Mouse (Mus musculus) heart, postnatal 0 days (tissue): ENCODE measurements around the gene Ano2.

Source experiments
- CTCF ChIP-seq: IDR thresholded peaks from 2 replicates; pipeline ENCODE4 v1.5.1; 2016; ENCODE audit warnings: antibody characterized with exemption, control low read depth, low read depth
- EP300 ChIP-seq: IDR thresholded peaks from 2 replicates; pipeline ENCODE4 v1.6.1; 2016; ENCODE audit warnings: antibody characterized with exemption, low read depth

- TF ChIP-seq EP300 (no peak), CTCF (no peak)
These were observed 234.8 kb downstream of the Ano2 start for GRCm38 (mm10) chr6:125924979-125925378.
